Mouse (Mus musculus) heart, embryonic 16.5 days (tissue): ENCODE measurements around the gene Alox5ap. TPM values are rescaled to one million over a fixed set of nuclear protein-coding genes. Genes with fewer than 3 reads are reported as not detected.

Source experiments
- ATAC-seq: fragments of 200-750 bp; cut with Nextera tagmentation; replicated peaks from 2 replicates; pipeline ENCODE4 v1.8.0; 2017; ENCODE audit warnings: moderate number of reproducible peaks; ENCODE audit not compliant: insufficient read depth, low FRiP score; ENCODE audit errors: extremely low read depth
- H3K27ac ChIP-seq: fragments of 300-500 bp; sonication (generic); 2 replicates; pipeline ENCODE4 v1.5.1; 2014; ENCODE audit warnings: mild to moderate bottlenecking, low read length, control low read depth, moderate library complexity
- H3K27me3 ChIP-seq: fragments of 300-500 bp; sonication (generic); 2 replicates; pipeline ENCODE4 v1.6.1; 2014; ENCODE audit warnings: low read length, mixed read lengths; ENCODE audit not compliant: control insufficient read depth, insufficient read depth
- H3K36me3 ChIP-seq: fragments of 300-500 bp; sonication (generic); 2 replicates; pipeline ENCODE4 v1.6.1; 2014; ENCODE audit not compliant: control insufficient read depth, insufficient read depth
- H3K4me1 ChIP-seq: fragments of 300-500 bp; sonication (generic); 2 replicates; pipeline ENCODE4 v1.6.1; 2014; ENCODE audit warnings: low read length, mixed read lengths; ENCODE audit not compliant: control insufficient read depth, insufficient read depth
- H3K4me2 ChIP-seq: fragments of 300-500 bp; sonication (generic); 2 replicates; pipeline ENCODE4 v1.6.1; 2014; ENCODE audit warnings: low read depth, mild to moderate bottlenecking, control low read depth, low read length
- H3K4me3 ChIP-seq: fragments of 300-500 bp; sonication (generic); 2 replicates; pipeline ENCODE4 v1.5.1; 2014; ENCODE audit warnings: mild to moderate bottlenecking, control low read depth, low read length
- H3K9ac ChIP-seq: fragments of 300-500 bp; sonication (generic); 2 replicates; pipeline ENCODE4 v1.6.1; 2014; ENCODE audit warnings: low read length, control low read depth
- H3K9me3 ChIP-seq: fragments of 300-500 bp; sonication (generic); replicated peaks from 2 replicates; pipeline ENCODE4 v1.6.1; 2016; ENCODE audit warnings: low read length; ENCODE audit not compliant: control insufficient read depth
- WGBS: fragments of 180-500 bp; shearing (Covaris S2); extraction: QIAGEN DNeasy Blood & Tissue Kit; methylation state at CpG from one replicate; pipeline ENCODE4 v1.1.7; 2014; 5-methylcytosine and 5-hydroxymethylcytosine counted together
- polyA plus RNA-seq: library from polyadenylated mRNA; unstranded; fragments of >200 nt; fragmentation: Nextera tagmentation; extraction: Ambion mirVana; gene quantifications from 2 replicates; pipeline ENCODE4 v1.2.1, GENCODE M21; 2015

The Alox5ap gene
- polyA plus RNA-seq, 1 experiment from 2014 or later: 11.9 TPM

GRCm38 (mm10) chr5:149287148-149288038 lies 22.8 kb downstream of the Alox5ap start:
- Histone ChIP-seq H3K27me3 (no peaks in the 10 kb centered on the region), H3K36me3 (no peaks in the 10 kb centered on the region), H3K4me2 (peak overlapping the region; percentile 68), H3K27ac (no peak overlapping the region), H3K9ac (peak overlapping the region; percentile 44), H3K4me3 (peak overlapping the region; percentile 45), H3K4me1 (0 out of 2 replicates have a peak, but pooled peaks cover 3% of the 10 kb centered on the region), H3K9me3 (peaks cover 6% of the 10 kb centered on the region)
- 31% methylated on average over 41 of the region's 41 CpGs for WGBS
- no peak for ATAC-seq

DNA sequence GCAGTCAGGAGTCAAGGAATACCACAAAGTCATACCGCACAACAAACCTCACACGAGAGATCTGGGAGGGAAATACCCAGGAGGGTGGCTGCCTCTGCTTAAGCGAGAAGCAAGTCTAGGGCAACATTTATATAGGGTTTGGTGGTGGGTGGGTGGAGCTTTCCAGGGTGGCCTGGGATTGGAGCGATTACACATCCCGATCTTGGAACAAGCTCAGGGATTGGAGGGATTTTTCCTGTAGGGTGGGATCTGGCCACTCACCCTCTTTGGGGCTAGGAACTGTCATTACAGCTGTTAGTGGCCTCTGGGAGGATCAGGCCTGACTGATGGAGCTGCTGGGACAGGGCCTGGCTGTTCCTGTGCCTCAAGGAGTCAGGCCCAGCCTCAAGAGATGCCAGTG lies 26.7 kb downstream of the Alox5ap start:
- WGBS: 83% methylated on average over 5 of the region's 5 CpGs
- ATAC-seq: no peak
- Histone ChIP-seq H3K9me3 (peaks cover 4% of the 10 kb centered on the region; the same call in 1 of the 2 replicates), H3K27ac (no peak overlapping the region), H3K27me3 (no peaks in the 10 kb centered on the region), H3K4me3 (no peak overlapping the region), H3K9ac (no peak overlapping the region), H3K4me2 (no peak overlapping the region), H3K36me3 (no peaks in the 10 kb centered on the region), H3K4me1 (no peaks in the 10 kb centered on the region)

GRCm38 (mm10) chr5:149293071-149293470 lies 28.5 kb downstream of the Alox5ap start:
- Histone ChIP-seq H3K4me1 (no peaks in the 10 kb centered on the region), H3K27ac (no peak overlapping the region), H3K27me3 (no peaks in the 10 kb centered on the region), H3K4me2 (no peak overlapping the region), H3K36me3 (no peaks in the 10 kb centered on the region), H3K9me3 (peaks cover 10% of the 10 kb centered on the region), H3K9ac (no peak overlapping the region), H3K4me3 (no peak overlapping the region)
- no peak for ATAC-seq
- WGBS: 83% methylated on average over 4 of the region's 4 CpGs

- no peak for ATAC-seq
- no peak overlapping the region for H3K9ac ChIP-seq
- H3K27ac ChIP-seq: no peak overlapping the region
- H3K4me1 ChIP-seq: no peaks in the 10 kb centered on the region
- no peaks in the 10 kb centered on the region for H3K36me3 ChIP-seq
- peaks cover 10% of the 10 kb centered on the region for H3K9me3 ChIP-seq
- 70% methylated on average over 6 of the region's 6 CpGs for whole genome bisulfite sequencing
- no peak overlapping the region for H3K4me2 ChIP-seq
- H3K4me3 ChIP-seq: no peak overlapping the region
- no peaks in the 10 kb centered on the region for H3K27me3 ChIP-seq
Observed at GRCm38 (mm10) chr5:149296808-149297207, 32.2 kb downstream of the Alox5ap start.

DNA sequence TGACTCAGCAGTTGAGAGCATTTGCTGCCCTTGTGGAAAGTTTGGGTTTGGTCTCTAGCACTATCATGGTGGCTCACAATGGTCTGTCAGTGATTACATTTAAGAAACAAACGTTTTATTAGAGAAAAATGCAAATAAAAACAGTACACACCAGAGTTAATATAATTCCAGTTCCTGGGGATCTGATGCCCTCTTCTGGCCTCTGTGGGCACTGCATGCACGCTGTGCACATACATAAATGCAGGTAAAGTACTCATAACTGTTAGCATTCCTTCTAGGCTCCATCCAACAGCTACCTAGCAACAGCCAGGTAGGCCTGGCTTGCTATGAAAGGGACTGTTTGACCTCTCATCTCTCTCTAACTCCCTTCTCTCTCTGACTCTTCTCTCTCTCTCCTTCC lies 32.9 kb downstream of the Alox5ap start:
- Histone ChIP-seq H3K4me3 (no peak overlapping the region), H3K9ac (no peak overlapping the region), H3K36me3 (no peaks in the 10 kb centered on the region), H3K4me1 (no peaks in the 10 kb centered on the region), H3K4me2 (no peak overlapping the region), H3K9me3 (peaks cover 10% of the 10 kb centered on the region), H3K27me3 (no peaks in the 10 kb centered on the region), H3K27ac (no peak overlapping the region)
- 52% methylated on average over 2 of the region's 2 CpGs for WGBS
- ATAC-seq: no peak

- ATAC-seq: no peak
- Histone ChIP-seq H3K9me3 (peaks cover 10% of the 10 kb centered on the region), H3K9ac (no peak overlapping the region), H3K4me1 (no peaks in the 10 kb centered on the region), H3K27me3 (no peaks in the 10 kb centered on the region), H3K4me3 (no peak overlapping the region), H3K27ac (no peak overlapping the region), H3K4me2 (no peak overlapping the region), H3K36me3 (no peaks in the 10 kb centered on the region)
- 62% methylated on average over 4 of the region's 4 CpGs for WGBS
Observed at GRCm38 (mm10) chr5:149298234-149298633, 33.7 kb downstream of the Alox5ap start.

GRCm38 (mm10) chr5:149312884-149313652 lies 48.5 kb downstream of the Alox5ap start:
- WGBS: 24% methylated on average over 23 of the region's 23 CpGs
- Histone ChIP-seq H3K27ac (peak overlapping the region; percentile 46; the same call in 1 of the 2 replicates), H3K9ac (peak overlapping the region; percentile 64), H3K4me3 (peak overlapping the region; percentile 34), H3K4me1 (peaks cover 11% of the 10 kb centered on the region), H3K9me3 (peaks cover 4% of the 10 kb centered on the region; the same call in 1 of the 2 replicates), H3K36me3 (no peaks in the 10 kb centered on the region), H3K4me2 (peak overlapping the region; percentile 62), H3K27me3 (no peaks in the 10 kb centered on the region)
- peak; percentile 52; the same call in 1 of the 2 replicates for ATAC-seq

DNA sequence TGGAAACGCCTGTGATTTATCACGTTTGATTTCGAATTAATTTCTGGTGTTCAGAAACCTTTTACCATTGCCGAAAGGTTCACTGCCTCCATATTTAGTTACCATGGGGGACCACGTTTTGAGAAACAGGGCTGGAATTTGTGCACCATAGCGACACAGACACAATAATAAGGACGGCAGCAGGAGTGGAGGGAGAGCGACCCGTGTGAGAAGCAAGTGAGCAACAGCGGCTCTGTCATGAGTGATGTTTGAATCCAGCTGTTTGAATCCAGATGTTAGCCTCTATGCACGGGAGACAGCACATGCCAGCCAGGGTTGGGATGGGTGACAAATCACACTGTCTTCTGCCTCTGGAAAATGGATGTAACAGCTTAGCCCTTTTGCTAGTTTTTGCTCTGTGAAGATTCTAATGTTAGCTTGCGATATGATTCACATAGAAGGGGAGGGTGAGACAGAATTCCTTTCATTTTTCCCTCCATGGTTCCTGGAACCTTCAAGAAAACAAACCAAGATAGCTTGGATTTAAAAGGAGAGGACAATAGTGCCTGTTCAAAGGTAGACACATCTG lies 50.0 kb downstream of the Alox5ap start:
- H3K4me3 ChIP-seq: no peak overlapping the region
- no peak overlapping the region for H3K27ac ChIP-seq
- no peak for ATAC-seq
- peaks cover 4% of the 10 kb centered on the region; the same call in 1 of the 2 replicates for H3K9me3 ChIP-seq
- H3K36me3 ChIP-seq: no peaks in the 10 kb centered on the region
- 73% methylated on average over 12 of the region's 12 CpGs for WGBS
- peaks cover 12% of the 10 kb centered on the region for H3K4me1 ChIP-seq
- H3K4me2 ChIP-seq: no peak overlapping the region
- H3K27me3 ChIP-seq: no peaks in the 10 kb centered on the region
- H3K9ac ChIP-seq: no peak overlapping the region
